Mouse (Mus musculus) layer of hippocampus, postnatal 14 days (tissue): ENCODE measurements at regions not wholly inside any gene's neighbourhood (a gene's known extent, or its start where the extent isn't known, plus 50 kb on each side); places are given as distances from the start of the nearest gene placed in this dataset.

ENCODE experiments used
- DNase-seq, 2 experiments: peaks; one replicate each; pipeline ENCODE4 v3.0.0; 2021 to 2022; ENCODE audit warnings: low spot score in 2 of 2, mixed read lengths in 1 of 2

DNA sequence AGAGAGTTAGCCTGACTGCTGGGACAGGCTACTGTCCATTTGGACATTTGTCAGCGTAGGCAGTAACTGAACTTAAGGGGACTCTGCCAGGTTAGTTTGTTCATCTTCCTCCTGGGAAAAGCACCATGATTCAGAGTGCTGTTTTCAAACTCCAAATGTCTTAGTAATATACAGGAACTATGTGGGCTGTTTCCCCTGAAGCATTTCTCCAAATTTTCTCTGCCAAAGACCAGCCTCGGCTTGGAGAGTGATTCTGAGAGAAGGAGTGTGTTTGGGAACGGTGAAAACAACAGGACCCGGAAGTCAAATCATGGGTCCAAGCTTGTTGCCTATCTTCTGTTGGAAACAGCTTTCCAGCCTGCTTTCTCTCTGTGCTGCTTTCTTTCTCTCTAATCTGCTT is 52.1 kb downstream of the Rprm start:
- DNase-seq = no peak

DNA sequence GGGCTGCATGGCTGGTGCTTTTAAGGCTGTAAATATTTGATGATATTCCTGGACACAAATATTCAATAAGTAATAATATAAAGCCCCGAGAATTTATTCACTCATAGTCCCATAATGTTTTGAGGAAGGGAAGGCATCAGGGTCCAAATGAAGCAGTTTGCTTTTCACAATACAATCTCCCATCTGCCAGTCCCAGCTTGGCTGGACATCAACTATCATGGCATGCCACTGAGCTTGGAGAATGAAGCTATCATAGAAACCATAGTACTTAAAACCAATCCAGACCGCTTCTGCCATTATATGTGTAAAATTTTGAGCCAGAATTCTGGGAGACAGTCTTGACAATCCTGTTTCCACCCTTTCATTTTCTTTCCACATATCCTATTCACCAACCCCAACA is 56.5 kb downstream of the Rprm start:
- DNase-seq = peak in 1 of 2 experiments; percentile 16

DNA sequence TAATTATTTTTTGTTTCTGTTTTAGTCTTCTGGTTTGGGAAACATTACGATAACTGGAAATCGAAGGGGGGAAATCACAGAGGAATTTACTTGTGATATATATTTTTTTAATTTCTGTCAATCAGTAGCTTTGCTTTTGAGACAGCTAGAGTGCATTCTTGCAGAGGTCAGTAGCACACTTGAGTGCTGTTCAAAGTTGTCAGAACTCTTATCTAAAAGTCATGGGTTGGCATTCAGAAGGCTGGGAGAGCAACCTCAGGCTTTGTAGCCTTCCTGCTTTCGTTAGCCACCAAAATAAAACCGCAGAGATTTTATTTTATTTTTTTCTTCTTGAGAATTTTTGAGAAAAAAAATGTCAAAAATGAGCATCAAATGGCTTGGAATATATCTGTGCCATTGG is 62.6 kb downstream of the Rprm start:
- no peak for DNase-seq

DNA sequence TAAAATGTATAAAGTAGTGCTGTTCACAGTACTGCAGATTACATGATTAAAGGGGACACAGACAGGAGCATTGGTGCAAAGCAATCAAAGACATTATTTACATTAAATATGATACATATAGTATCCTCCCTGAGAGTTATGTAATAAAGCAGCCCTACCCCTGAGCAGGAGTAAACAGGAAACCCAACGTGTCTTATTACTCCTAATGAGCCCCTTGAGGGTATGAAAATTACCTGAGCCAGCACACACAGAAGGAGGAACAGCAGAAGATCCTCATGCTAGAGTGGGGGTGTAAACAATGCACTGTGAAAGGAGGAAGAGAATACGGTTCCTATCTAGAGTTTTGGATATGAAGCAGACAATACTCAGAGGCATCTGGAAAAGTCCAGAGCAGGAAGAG is 95.2 kb downstream of the Rprm start:
- no peak for DNase-seq

DNA sequence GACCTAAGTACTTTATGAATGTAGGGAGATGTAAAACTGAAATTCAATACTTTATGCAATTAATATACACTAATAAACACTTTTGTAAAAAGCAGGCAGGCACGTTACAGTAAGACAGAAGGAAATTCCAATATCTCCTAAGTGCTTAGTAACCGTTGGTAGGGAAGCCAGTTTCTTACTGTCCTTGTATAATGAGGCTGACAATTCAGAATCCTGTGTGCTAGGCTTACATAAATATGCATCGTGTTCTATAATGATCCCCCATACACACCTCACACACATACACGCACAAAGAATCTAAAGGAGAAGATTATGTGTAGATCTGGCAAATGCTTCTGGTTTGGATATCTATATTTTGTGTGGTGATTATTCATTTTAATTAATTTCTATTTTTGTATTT is 109.6 kb downstream of the Rprm start:
- peak in 1 of 2 experiments; percentile 2 for DNase-seq

DNA sequence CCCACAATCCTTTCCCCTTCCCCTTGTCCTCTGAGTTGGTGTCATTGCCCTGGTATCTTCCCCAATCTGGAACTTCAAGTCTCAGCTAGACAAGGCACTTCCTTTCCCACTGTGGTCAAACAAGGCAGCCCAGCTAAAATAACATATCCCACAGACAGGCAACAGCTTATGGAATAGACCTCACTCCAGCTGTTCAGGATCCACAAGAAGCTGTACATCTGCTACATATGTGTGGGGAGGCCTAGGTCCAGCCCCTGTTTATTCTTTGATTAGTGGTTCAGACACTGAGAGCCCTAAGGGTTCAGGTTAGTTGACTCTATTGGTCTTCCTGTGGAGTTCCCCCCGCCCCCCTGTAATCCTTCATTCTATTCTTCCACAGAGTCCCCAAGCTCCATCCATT is 124.9 kb downstream of the Rprm start:
- no peak for DNase-seq

DNA sequence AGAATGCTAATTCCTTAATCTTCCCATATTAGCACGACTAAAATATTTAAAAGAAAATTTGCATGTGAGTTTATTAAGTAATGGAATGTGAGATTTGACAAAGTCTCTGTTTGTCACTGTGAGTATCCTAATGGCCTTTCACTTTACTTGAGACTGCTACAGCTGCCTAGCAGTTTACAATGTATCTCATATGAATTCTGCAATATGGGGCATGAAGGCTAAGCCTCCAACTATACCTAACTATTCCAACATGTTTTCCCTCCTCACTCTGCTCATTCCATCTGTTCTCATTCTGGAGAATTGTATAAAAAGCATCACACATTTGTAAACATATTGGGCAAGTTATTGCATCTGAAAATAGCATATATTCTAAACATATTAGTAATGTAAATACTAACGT is 137.1 kb downstream of the Rprm start:
- no peak for DNase-seq

DNA sequence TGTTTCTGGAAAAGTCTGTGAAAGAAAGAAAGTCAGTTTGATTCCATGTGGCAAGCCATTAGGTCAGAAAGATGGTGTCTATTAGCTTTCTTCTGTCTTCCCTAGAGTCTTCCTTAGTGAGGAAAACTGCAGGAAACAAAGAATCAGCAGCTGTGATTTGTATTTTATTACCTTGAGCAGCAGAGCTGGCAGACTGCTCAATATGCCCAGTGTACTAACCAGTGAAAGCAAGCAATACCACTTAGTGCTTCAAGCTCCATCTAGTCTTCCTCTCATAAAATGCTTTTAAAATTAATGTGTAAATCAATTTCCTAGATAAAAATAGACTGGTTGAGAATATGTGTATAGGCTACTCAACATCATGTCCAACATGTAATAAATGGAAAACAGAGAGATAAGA is 137.8 kb downstream of the Rprm start:
- no peak for DNase-seq

DNA sequence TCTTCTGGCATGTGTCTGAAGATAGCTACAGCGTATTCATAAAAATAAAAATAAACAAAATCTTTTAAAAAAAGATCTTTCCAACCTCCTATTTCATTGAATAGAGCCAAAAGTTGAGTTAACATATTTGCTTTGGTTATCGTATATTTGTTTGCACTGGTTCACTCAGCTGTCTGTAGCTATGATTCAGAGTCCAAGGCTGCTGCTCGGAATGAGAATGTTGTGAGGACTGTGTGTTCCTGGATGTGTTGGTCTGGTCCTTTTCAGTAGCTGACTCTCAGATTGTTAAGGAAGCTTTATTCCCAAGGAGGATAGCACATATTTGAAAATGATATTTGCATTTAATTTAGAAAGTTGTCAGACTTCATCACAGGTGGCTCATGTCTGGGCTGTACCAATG is 173.5 kb downstream of the Rprm start:
- DNase-seq = no peak
